Mouse (Mus musculus) stomach, embryonic 15.5 days (tissue): Measurements from ENCODE around the gene Ankrd23. TPM values are rescaled to one million over a fixed set of nuclear protein-coding genes. Genes with fewer than 3 reads are reported as not detected.
A peak's percentile ranks its signal among the peaks of the same experiment; 100 is the strongest.

Source experiments
- ATAC-seq: fragments of 200-750 bp; cut with Nextera tagmentation; 2 replicates; pipeline ENCODE4 v1.8.0; 2017; ENCODE audit warnings: low read depth, moderate number of reproducible peaks, moderate TSS enrichment; ENCODE audit not compliant: insufficient read depth, low FRiP score
- H3K27ac ChIP-seq: fragments of 300-500 bp; sonication (generic); 2 replicates; pipeline ENCODE4 v1.5.1; 2015; ENCODE audit warnings: mild to moderate bottlenecking, inconsistent platforms
- H3K27me3 ChIP-seq: fragments of 300-500 bp; sonication (generic); replicated peaks from 2 replicates; pipeline ENCODE4 v1.6.1; 2015; ENCODE audit warnings: inconsistent platforms
- H3K36me3 ChIP-seq: fragments of 300-500 bp; sonication (generic); 2 replicates; pipeline ENCODE4 v1.6.1; 2015; ENCODE audit warnings: inconsistent platforms
- H3K4me1 ChIP-seq: fragments of 300-500 bp; sonication (generic); 2 replicates; pipeline ENCODE4 v1.6.1; 2015; ENCODE audit warnings: inconsistent platforms
- H3K4me2 ChIP-seq: fragments of 300-500 bp; sonication (generic); 2 replicates; pipeline ENCODE4 v1.6.1; 2015; ENCODE audit warnings: mild to moderate bottlenecking, inconsistent platforms
- H3K4me3 ChIP-seq: fragments of 300-500 bp; sonication (generic); replicated peaks from 2 replicates; pipeline ENCODE4 v1.5.1; 2015; ENCODE audit warnings: inconsistent platforms
- H3K9ac ChIP-seq: fragments of 300-500 bp; sonication (generic); 2 replicates; pipeline ENCODE4 v1.6.1; 2015; ENCODE audit warnings: inconsistent platforms
- H3K9me3 ChIP-seq: fragments of 300-500 bp; sonication (generic); 2 replicates; pipeline ENCODE4 v1.6.1; 2016; ENCODE audit warnings: inconsistent platforms
- WGBS: fragments of 180-500 bp; shearing (Covaris S2); methylation state at CpG from one replicate; pipeline ENCODE4 v1.1.7; 2015; 5-methylcytosine and 5-hydroxymethylcytosine counted together
- polyA plus RNA-seq: library from polyadenylated mRNA; unstranded; fragments of >200 nt; fragmentation: Nextera tagmentation; extraction: Ambion mirVana; gene quantifications from 2 replicates; pipeline ENCODE4 v1.2.1, GENCODE M21; 2015

Ankrd23 gene
- polyA plus RNA-seq, 1 experiment from 2014 or later: 20.5 TPM

- no peak overlapping the region for H3K4me3 ChIP-seq
- H3K27me3 ChIP-seq: no peaks in the 10 kb centered on the region
- H3K4me2 ChIP-seq: no peak overlapping the region
- WGBS: 63% methylated on average over 1 of the region's 1 CpGs
- 0 out of 2 replicates have a peak overlapping the region, but pooled peaks have one; percentile 85 for H3K27ac ChIP-seq
- H3K9ac ChIP-seq: no peak overlapping the region
- H3K4me1 ChIP-seq: peaks cover 64% of the 10 kb centered on the region
- H3K36me3 ChIP-seq: no peaks in the 10 kb centered on the region
- no peaks in the 10 kb centered on the region for H3K9me3 ChIP-seq
- ATAC-seq: no peak
Observed at GRCm38 (mm10) chr1:36572709-36573108, 36.0 kb upstream of the Ankrd23 start.

GRCm38 (mm10) chr1:36572140-36572700 is 35.5 kb upstream of the Ankrd23 start:
- no peak for ATAC-seq
- Histone ChIP-seq H3K4me2 (no peak overlapping the region), H3K27ac (peak overlapping the region; percentile 41; the same call in 1 of the 2 replicates), H3K9ac (no peak overlapping the region), H3K9me3 (no peaks in the 10 kb centered on the region), H3K36me3 (no peaks in the 10 kb centered on the region), H3K27me3 (no peaks in the 10 kb centered on the region), H3K4me3 (no peak overlapping the region), H3K4me1 (peaks cover 63% of the 10 kb centered on the region)
- 48% methylated on average over 2 of the region's 2 CpGs for WGBS

GRCm38 (mm10) chr1:36571627-36572026 is 34.9 kb upstream of the Ankrd23 start:
- Histone ChIP-seq H3K27me3 (no peaks in the 10 kb centered on the region), H3K9ac (no peak overlapping the region), H3K36me3 (no peaks in the 10 kb centered on the region), H3K4me2 (no peak overlapping the region), H3K4me1 (peaks cover 57% of the 10 kb centered on the region), H3K9me3 (no peaks in the 10 kb centered on the region), H3K27ac (peak overlapping the region; percentile 41; the same call in 1 of the 2 replicates), H3K4me3 (no peak overlapping the region)
- WGBS: 49% methylated on average over 6 of the region's 6 CpGs
- no peak for ATAC-seq

GRCm38 (mm10) chr1:36570320-36570719 is 33.6 kb upstream of the Ankrd23 start:
- Histone ChIP-seq H3K4me1 (peaks cover 49% of the 10 kb centered on the region), H3K4me2 (no peak overlapping the region), H3K9ac (no peak overlapping the region), H3K36me3 (no peaks in the 10 kb centered on the region), H3K4me3 (no peak overlapping the region), H3K9me3 (no peaks in the 10 kb centered on the region), H3K27ac (0 out of 2 replicates have a peak overlapping the region, but pooled peaks have one; percentile 74), H3K27me3 (no peaks in the 10 kb centered on the region)
- 83% methylated on average over 5 of the region's 5 CpGs for WGBS
- ATAC-seq: 0 out of 2 replicates have a peak, but pooled peaks have one; percentile 9

GRCm38 (mm10) chr1:36569694-36570276 is 33.1 kb upstream of the Ankrd23 start:
- no peaks in the 10 kb centered on the region for H3K27me3 ChIP-seq
- H3K4me3 ChIP-seq: no peak overlapping the region
- no peak overlapping the region for H3K4me2 ChIP-seq
- H3K36me3 ChIP-seq: no peaks in the 10 kb centered on the region
- H3K9ac ChIP-seq: no peak overlapping the region
- H3K9me3 ChIP-seq: no peaks in the 10 kb centered on the region
- H3K4me1 ChIP-seq: peaks cover 48% of the 10 kb centered on the region
- peak overlapping the region; percentile 74 for H3K27ac ChIP-seq
- ATAC-seq: no peak
- 46% methylated on average over 7 of the region's 7 CpGs for WGBS

- WGBS: 53% methylated on average over 4 of the region's 4 CpGs
- H3K4me3 ChIP-seq: no peak overlapping the region
- H3K9me3 ChIP-seq: no peaks in the 10 kb centered on the region
- H3K4me1 ChIP-seq: peaks cover 38% of the 10 kb centered on the region
- H3K4me2 ChIP-seq: no peak overlapping the region
- H3K27ac ChIP-seq: peak overlapping the region; percentile 74
- no peak overlapping the region for H3K9ac ChIP-seq
- no peaks in the 10 kb centered on the region for H3K36me3 ChIP-seq
- no peak for ATAC-seq
- H3K27me3 ChIP-seq: no peaks in the 10 kb centered on the region
Observed at GRCm38 (mm10) chr1:36568776-36569175, 32.1 kb upstream of the Ankrd23 start.

GRCm38 (mm10) chr1:36567818-36568603 is 31.3 kb upstream of the Ankrd23 start:
- no peaks in the 10 kb centered on the region for H3K36me3 ChIP-seq
- ATAC-seq: no peak
- no peaks in the 10 kb centered on the region for H3K27me3 ChIP-seq
- H3K9ac ChIP-seq: no peak overlapping the region
- H3K4me2 ChIP-seq: no peak overlapping the region
- H3K9me3 ChIP-seq: no peaks in the 10 kb centered on the region
- peaks cover 34% of the 10 kb centered on the region for H3K4me1 ChIP-seq
- peak overlapping the region; percentile 74 for H3K27ac ChIP-seq
- H3K4me3 ChIP-seq: no peak overlapping the region
- WGBS: 39% methylated on average over 21 of the region's 21 CpGs

GRCm38 (mm10) chr1:36566425-36566824 is 29.7 kb upstream of the Ankrd23 start:
- Histone ChIP-seq H3K4me2 (no peak overlapping the region), H3K36me3 (no peaks in the 10 kb centered on the region), H3K9ac (no peak overlapping the region), H3K27ac (no peak overlapping the region), H3K4me1 (peaks cover 38% of the 10 kb centered on the region), H3K27me3 (no peaks in the 10 kb centered on the region), H3K9me3 (no peaks in the 10 kb centered on the region), H3K4me3 (no peak overlapping the region)
- no peak for ATAC-seq
- 21% methylated on average over 2 of the region's 2 CpGs for WGBS

- Histone ChIP-seq H3K9ac (no peak overlapping the region), H3K4me3 (no peak overlapping the region), H3K27me3 (no peaks in the 10 kb centered on the region), H3K4me2 (no peak overlapping the region), H3K27ac (no peak overlapping the region), H3K4me1 (peaks cover 32% of the 10 kb centered on the region), H3K9me3 (no peaks in the 10 kb centered on the region), H3K36me3 (no peaks in the 10 kb centered on the region)
- WGBS: 72% methylated on average over 6 of the region's 6 CpGs
- ATAC-seq: no peak
Observed at GRCm38 (mm10) chr1:36564101-36564500, 27.4 kb upstream of the Ankrd23 start.

GRCm38 (mm10) chr1:36563632-36564031 is 26.9 kb upstream of the Ankrd23 start:
- no peak overlapping the region for H3K9ac ChIP-seq
- no peaks in the 10 kb centered on the region for H3K36me3 ChIP-seq
- no peak overlapping the region for H3K4me2 ChIP-seq
- no peak overlapping the region for H3K27ac ChIP-seq
- peaks cover 34% of the 10 kb centered on the region for H3K4me1 ChIP-seq
- no peak overlapping the region for H3K4me3 ChIP-seq
- no peak for ATAC-seq
- H3K9me3 ChIP-seq: no peaks in the 10 kb centered on the region
- H3K27me3 ChIP-seq: no peaks in the 10 kb centered on the region
- WGBS: 70% methylated on average over 4 of the region's 4 CpGs

GRCm38 (mm10) chr1:36563197-36563596 is 26.5 kb upstream of the Ankrd23 start:
- Histone ChIP-seq H3K27me3 (no peaks in the 10 kb centered on the region), H3K4me2 (no peak overlapping the region), H3K9me3 (no peaks in the 10 kb centered on the region), H3K4me3 (no peak overlapping the region), H3K27ac (no peak overlapping the region), H3K4me1 (peaks cover 32% of the 10 kb centered on the region), H3K36me3 (no peaks in the 10 kb centered on the region), H3K9ac (no peak overlapping the region)
- 83% methylated on average over 2 of the region's 2 CpGs for WGBS
- ATAC-seq: no peak

- no peaks in the 10 kb centered on the region for H3K36me3 ChIP-seq
- H3K9me3 ChIP-seq: no peaks in the 10 kb centered on the region
- H3K4me1 ChIP-seq: peaks cover 27% of the 10 kb centered on the region
- H3K27me3 ChIP-seq: no peaks in the 10 kb centered on the region
- no peak overlapping the region for H3K4me3 ChIP-seq
- ATAC-seq: no peak
- no peak overlapping the region for H3K9ac ChIP-seq
- H3K27ac ChIP-seq: no peak overlapping the region
- no peak overlapping the region for H3K4me2 ChIP-seq
- WGBS: 75% methylated on average over 4 of the region's 4 CpGs
Observed at GRCm38 (mm10) chr1:36562388-36562787, 25.7 kb upstream of the Ankrd23 start.
